Mouse (Mus musculus) hindbrain, postnatal 0 days (tissue): ENCODE results near the gene Gnaz. TPM values are rescaled to one million over a fixed set of nuclear protein-coding genes. Genes with fewer than 3 reads are reported as not detected.
A peak's percentile ranks its signal among the peaks of the same experiment; 100 is the strongest.

Source experiments
- ATAC-seq: fragments of 200-750 bp; cut with Nextera tagmentation; 2 replicates; pipeline ENCODE4 v1.8.0; 2017; ENCODE audit warnings: mild to moderate bottlenecking, moderate TSS enrichment, moderate library complexity
- DNase-seq: peaks from one replicate; pipeline ENCODE4 v3.0.0-alpha.2; 2015; ENCODE audit warnings: low spot score
- H3K27ac ChIP-seq: fragments of 300-500 bp; sonication (generic); 2 replicates; pipeline ENCODE4 v1.5.1; 2014; ENCODE audit warnings: mild to moderate bottlenecking
- H3K27me3 ChIP-seq: fragments of 300-500 bp; sonication (generic); 2 replicates; pipeline ENCODE4 v1.6.1; 2014; ENCODE audit warnings: low read length, mixed read lengths; ENCODE audit not compliant: insufficient read depth
- H3K36me3 ChIP-seq: fragments of 300-500 bp; sonication (generic); 2 replicates; pipeline ENCODE4 v1.6.1; 2014; ENCODE audit warnings: low read length, mixed read lengths; ENCODE audit not compliant: insufficient read depth
- H3K4me1 ChIP-seq: fragments of 300-500 bp; sonication (generic); 2 replicates; pipeline ENCODE4 v1.6.1; 2014; ENCODE audit warnings: antibody characterized with exemption, low read length, mixed read lengths; ENCODE audit not compliant: insufficient read depth
- H3K4me2 ChIP-seq: fragments of 300-500 bp; sonication (generic); 2 replicates; pipeline ENCODE4 v1.6.1; 2014; ENCODE audit warnings: low read depth, mild to moderate bottlenecking, low read length, moderate library complexity, mixed read lengths
- H3K4me3 ChIP-seq: fragments of 300-500 bp; sonication (generic); 2 replicates; pipeline ENCODE4 v1.5.1; 2014; ENCODE audit warnings: low read length
- H3K9ac ChIP-seq: fragments of 300-500 bp; sonication (generic); replicated peaks from 2 replicates; pipeline ENCODE4 v1.6.1; 2014; ENCODE audit warnings: mild to moderate bottlenecking, low read length, moderate library complexity, mixed read lengths
- H3K9me3 ChIP-seq: fragments of 300-500 bp; sonication (generic); 2 replicates; pipeline ENCODE4 v1.6.1; 2016; ENCODE audit warnings: low read length, mixed read lengths
- CTCF ChIP-seq: IDR thresholded peaks from 2 replicates; pipeline ENCODE4 v1.5.1; 2016; ENCODE audit warnings: antibody characterized with exemption, control low read depth, low read depth
- WGBS: fragments of 180-500 bp; shearing (Covaris S2); extraction: QIAGEN DNeasy Blood & Tissue Kit; methylation state at CpG from one replicate; pipeline ENCODE4 v1.1.7; 2014; 5-methylcytosine and 5-hydroxymethylcytosine counted together
- polyA plus RNA-seq: library from polyadenylated mRNA; unstranded; fragments of >200 nt; fragmentation: Nextera tagmentation; extraction: Ambion mirVana; gene quantifications from 2 replicates; pipeline ENCODE4 v1.2.1, GENCODE M21; 2015
- total RNA-seq: library from RNA; depleted of rRNA; stranded (reverse); fragments of >200 nt; gene quantifications from 2 replicates; pipeline ENCODE4 v1.2.3, GENCODE M21; 2014; rRNA removed

Gnaz gene
- total RNA-seq, result 166 and 178 TPM in 2 replicates
- 88.3 and 99.9 TPM in 2 replicates for polyA plus RNA-seq

DNA sequence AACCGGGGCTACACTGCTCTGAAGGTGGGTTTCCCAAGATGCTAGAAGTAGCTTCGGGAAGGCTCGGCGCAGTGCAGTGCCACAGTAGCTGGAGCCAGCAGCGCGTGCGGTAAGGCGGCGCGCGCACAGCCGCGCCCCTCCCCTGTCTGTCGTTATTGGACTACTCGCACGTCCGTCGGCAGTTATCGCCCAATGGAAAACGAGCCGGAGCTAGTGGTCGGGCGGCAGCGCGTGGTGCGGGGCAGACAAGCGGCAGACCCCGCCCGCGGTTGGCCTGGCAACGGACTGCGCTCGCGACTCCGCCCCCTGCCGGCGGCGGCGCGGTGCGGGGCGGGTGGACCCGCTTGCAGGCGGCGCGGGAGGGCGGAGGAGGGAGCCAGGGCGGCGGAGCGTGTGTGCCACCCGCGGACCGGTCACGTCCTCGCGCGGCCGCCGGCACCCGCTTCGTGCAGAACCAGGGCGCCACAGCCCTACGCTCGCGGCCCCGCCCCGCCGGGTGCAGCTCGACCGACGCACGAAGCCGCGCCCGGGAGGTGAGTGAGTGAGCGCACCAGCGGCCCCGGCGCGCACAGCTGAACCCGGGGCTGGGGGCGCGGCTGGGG, at the start of gene Gnaz:
Gene Gnaz (plus strand): TSS at position 328 of the 602 bp plus-strand sequence.
- Histone ChIP-seq H3K4me3 (peak within 1 kb of the TSS; percentile 58), H3K9me3 (no peaks in the 10 kb centered on the region), H3K4me2 (peak within 1 kb of the TSS; percentile 86), H3K27ac (peak within 1 kb of the TSS; percentile 71), H3K36me3 (no peaks in the 10 kb centered on the region), H3K27me3 (no peaks in the 10 kb centered on the region; the same call in 1 of the 2 replicates), H3K9ac (peak within 1 kb of the TSS; percentile 69), H3K4me1 (0 out of 2 replicates have a peak, but pooled peaks cover 3% of the 10 kb centered on the region)
- under 1% methylated on average over 67 of the region's 83 CpGs for WGBS
- peak; percentile 97 for ATAC-seq
- TF ChIP-seq CTCF, result peak; percentile 10; the same call in 1 of the 2 replicates
- peak; percentile 99 for DNase-seq

DNA sequence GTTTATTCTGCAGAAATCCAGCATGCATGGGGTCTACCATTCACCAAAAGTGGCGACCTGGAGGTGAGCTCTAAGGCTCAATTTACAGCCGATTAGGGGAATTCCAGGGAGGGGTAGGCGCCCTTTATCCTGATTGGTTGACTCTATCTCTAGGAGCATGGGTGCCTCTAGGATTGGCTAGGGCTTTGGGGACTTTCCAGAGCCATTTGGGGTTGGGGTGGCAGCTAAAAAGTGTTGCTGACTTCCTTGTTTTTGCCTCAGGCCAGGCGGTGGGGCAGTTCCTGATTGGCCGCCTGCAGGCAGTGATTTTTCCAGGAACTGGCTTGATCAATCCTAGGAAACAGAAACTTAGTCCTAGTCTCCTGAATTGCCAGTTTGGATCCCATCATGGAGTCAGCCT, 47.7 kb upstream of the Gnaz start:
- TF ChIP-seq CTCF, result no peak
- Histone ChIP-seq H3K27me3 (no peaks in the 10 kb centered on the region), H3K9me3 (no peaks in the 10 kb centered on the region), H3K4me2 (no peak overlapping the region), H3K36me3 (no peaks in the 10 kb centered on the region), H3K4me3 (no peak overlapping the region), H3K4me1 (0 out of 2 replicates have a peak, but pooled peaks cover 3% of the 10 kb centered on the region), H3K9ac (no peak overlapping the region), H3K27ac (no peak overlapping the region)
- 49% methylated on average over 5 of the region's 5 CpGs for WGBS
- ATAC-seq (no peak), DNase-seq (no peak)

DNA sequence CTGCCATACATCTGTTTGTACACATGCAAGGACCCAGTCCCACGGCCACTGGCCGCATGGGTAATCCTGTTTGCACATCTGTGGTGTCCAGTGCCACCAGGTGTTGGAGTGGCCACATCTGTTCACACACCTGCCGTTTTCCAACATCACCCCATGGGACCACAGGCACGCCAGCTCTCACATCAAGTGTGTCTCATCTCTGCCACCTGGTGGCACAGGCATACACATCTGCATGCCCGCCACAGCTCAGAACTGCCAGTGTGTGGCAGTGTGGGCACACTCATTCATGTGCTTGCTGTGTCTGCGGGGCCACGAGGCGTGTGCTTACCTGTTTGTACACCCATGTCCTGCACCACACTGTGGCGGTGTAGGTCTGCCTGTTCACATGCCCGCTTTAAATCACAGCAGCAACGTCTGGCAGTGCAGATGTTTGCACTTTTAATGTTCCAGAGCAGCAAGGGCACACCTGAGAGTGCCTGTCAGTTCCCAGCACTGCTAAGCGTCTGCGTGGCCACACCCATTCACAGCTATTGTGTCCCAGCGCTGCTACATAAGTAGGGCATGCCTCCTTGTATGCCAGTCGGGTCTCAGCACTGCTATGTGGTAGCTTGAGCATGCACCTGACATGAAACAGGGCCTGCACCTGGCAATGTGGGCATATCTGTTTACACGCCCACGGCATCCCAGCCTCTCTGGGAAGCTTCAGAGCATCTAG, 46.0 kb upstream of the Gnaz start:
- 38% methylated on average over 17 of the region's 17 CpGs for WGBS
- Histone ChIP-seq H3K27ac (no peak overlapping the region), H3K9ac (no peak overlapping the region), H3K4me2 (no peak overlapping the region), H3K27me3 (no peaks in the 10 kb centered on the region), H3K9me3 (no peaks in the 10 kb centered on the region), H3K4me3 (no peak overlapping the region), H3K4me1 (0 out of 2 replicates have a peak, but pooled peaks cover 3% of the 10 kb centered on the region), H3K36me3 (no peaks in the 10 kb centered on the region)
- peak; percentile 99 for TF ChIP-seq CTCF
- ATAC-seq (peak; percentile 72), DNase-seq (peak; percentile 90)

DNA sequence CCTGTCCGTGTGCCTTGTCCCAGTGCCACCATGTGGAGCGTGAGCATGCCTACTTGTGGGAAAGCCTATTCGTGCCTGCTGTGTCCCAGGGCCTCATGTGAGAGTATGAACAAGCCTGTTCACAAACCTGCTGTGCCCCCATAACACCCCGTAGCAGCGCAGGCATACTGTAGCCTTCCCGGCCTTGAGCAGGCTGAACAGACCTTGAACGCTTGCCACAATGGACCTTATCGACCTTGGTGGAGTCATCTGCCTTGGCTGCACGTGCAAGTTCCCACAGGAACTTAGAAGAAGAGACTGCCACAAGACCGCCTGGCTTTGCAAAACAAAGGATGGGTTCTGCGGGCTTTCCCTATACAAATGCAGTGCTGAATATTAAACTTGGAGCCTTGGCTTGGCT, 45.4 kb upstream of the Gnaz start:
- DNase-seq (no peak), ATAC-seq (no peak)
- Histone ChIP-seq H3K27ac (no peak overlapping the region), H3K4me1 (0 out of 2 replicates have a peak, but pooled peaks cover 3% of the 10 kb centered on the region), H3K36me3 (no peaks in the 10 kb centered on the region), H3K9ac (no peak overlapping the region), H3K4me3 (no peak overlapping the region), H3K9me3 (no peaks in the 10 kb centered on the region), H3K4me2 (no peak overlapping the region), H3K27me3 (no peaks in the 10 kb centered on the region)
- no peak for TF ChIP-seq CTCF
- WGBS, result 68% methylated on average over 11 of the region's 11 CpGs

DNA sequence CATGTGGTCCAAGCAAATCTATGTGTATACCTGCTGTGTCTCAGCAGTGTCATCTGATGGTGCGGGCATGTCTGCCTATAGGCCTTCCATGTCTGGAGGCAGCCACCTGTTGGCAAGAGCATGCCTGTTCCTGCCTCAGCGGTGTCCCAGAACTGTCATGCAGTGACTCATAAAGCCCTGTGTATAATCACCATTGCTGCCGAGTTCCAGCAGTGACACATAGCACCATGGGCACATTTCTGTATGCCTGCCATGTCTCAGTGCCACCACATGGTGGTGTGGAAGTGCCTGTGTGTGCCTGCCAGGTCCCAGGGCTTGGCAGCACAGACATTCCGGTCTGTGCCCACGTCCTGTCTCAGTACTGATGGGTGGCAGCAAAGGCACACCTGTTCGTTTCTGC, 44.2 kb upstream of the Gnaz start:
- no peak overlapping the region for H3K27ac ChIP-seq
- no peaks in the 10 kb centered on the region for H3K36me3 ChIP-seq
- peak; percentile 94 for TF ChIP-seq CTCF
- no peak overlapping the region for H3K4me3 ChIP-seq
- no peak overlapping the region for H3K4me2 ChIP-seq
- H3K9ac ChIP-seq, result no peak overlapping the region
- ATAC-seq (peak; percentile 73), DNase-seq (peak; percentile 81)
- 0 out of 2 replicates have a peak, but pooled peaks cover 3% of the 10 kb centered on the region for H3K4me1 ChIP-seq
- H3K9me3 ChIP-seq, result no peaks in the 10 kb centered on the region
- WGBS, result 35% methylated on average over 6 of the region's 6 CpGs
- H3K27me3 ChIP-seq, result no peaks in the 10 kb centered on the region

DNA sequence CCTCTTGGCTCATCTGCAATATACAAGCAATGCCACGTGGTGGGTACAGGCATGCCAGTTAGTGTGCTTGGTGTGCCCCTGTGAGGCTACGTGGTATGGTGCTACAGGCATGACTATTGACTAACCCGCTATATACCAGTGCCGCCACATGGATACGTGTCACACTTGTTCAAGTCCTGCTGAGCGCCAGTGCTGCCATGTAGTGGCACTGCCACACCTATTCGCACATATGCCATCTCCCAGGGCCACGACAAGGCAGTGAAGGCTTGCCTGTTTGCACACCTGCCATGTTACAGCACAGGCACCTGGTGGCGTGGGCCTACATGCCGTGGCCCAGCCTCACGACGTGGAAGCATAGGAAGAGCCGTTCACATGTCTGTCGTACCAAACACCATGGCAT, 42.7 kb upstream of the Gnaz start:
- no peak for TF ChIP-seq CTCF
- H3K9me3 ChIP-seq, result no peaks in the 10 kb centered on the region
- no peak overlapping the region for H3K27ac ChIP-seq
- H3K4me1 ChIP-seq, result 0 out of 2 replicates have a peak, but pooled peaks cover 3% of the 10 kb centered on the region
- no peak overlapping the region for H3K4me3 ChIP-seq
- DNase-seq, result no peak
- no peak for ATAC-seq
- H3K27me3 ChIP-seq, result no peaks in the 10 kb centered on the region
- no peak overlapping the region for H3K9ac ChIP-seq
- H3K4me2 ChIP-seq, result no peak overlapping the region
- H3K36me3 ChIP-seq, result no peaks in the 10 kb centered on the region
- WGBS, result 91% methylated on average over 14 of the region's 14 CpGs
